Mouse (Mus musculus): ENCODE measurements at regions not wholly inside any gene's neighbourhood (a gene's known extent, or its start where the extent isn't known, plus 50 kb on each side); places are given as distances from the start of the nearest gene placed in this dataset.
"Not testable (repeated sequence)": the region's sequence is repeated elsewhere in the genome, so short reads cannot be mapped to it uniquely, and the experiment has no call there.

GRCm38 (mm10) chr16:42440822-42441221, 100.4 kb upstream of the Gap43 start:
- DNase-seq (ENCODE audit: low spot score) (peak; percentile 49), ATAC-seq (no peak)
- H3K36me3 ChIP-seq (ENCODE audit: control insufficient read depth, insufficient read depth, low read length) = no peaks in the 10 kb centered on the region
- peaks cover 16% of the 10 kb centered on the region; the same call in 1 of the 2 replicates for H3K4me1 ChIP-seq (ENCODE audit: control insufficient read depth, insufficient read depth, low read length)
- no peaks in the 10 kb centered on the region for H3K9me3 ChIP-seq (replicated peaks; ENCODE audit: control insufficient read depth, low read length)
- no peak overlapping the region for H3K4me2 ChIP-seq (ENCODE audit: low read length)
- H3K27ac ChIP-seq (ENCODE audit: low read depth, low read length) = no peak overlapping the region
- H3K4me3 ChIP-seq (ENCODE audit: low read depth, low read length) = no peak overlapping the region
- H3K9ac ChIP-seq (ENCODE audit: low read length) = no peak overlapping the region
- 18% methylated on average over 4 of the region's 4 CpGs for WGBS
- no peaks in the 10 kb centered on the region for H3K27me3 ChIP-seq (replicated peaks; ENCODE audit: control insufficient read depth, insufficient read depth, low read length)

GRCm38 (mm10) chr16:42431529-42431928, 91.1 kb upstream of the Gap43 start:
- 100% methylated on average over 1 of the region's 1 CpGs for WGBS
- H3K4me2 ChIP-seq (ENCODE audit: low read length) = no peak overlapping the region
- no peaks in the 10 kb centered on the region for H3K27me3 ChIP-seq (replicated peaks; ENCODE audit: control insufficient read depth, insufficient read depth, low read length)
- no peak overlapping the region for H3K9ac ChIP-seq (ENCODE audit: low read length)
- DNase-seq (ENCODE audit: low spot score) (no peak), ATAC-seq (no peak)
- no peaks in the 10 kb centered on the region for H3K9me3 ChIP-seq (replicated peaks; ENCODE audit: control insufficient read depth, low read length)
- no peak overlapping the region for H3K4me3 ChIP-seq (ENCODE audit: low read depth, low read length)
- no peak overlapping the region for H3K27ac ChIP-seq (ENCODE audit: low read depth, low read length)
- no peaks in the 10 kb centered on the region for H3K4me1 ChIP-seq (ENCODE audit: control insufficient read depth, insufficient read depth, low read length)
- no peaks in the 10 kb centered on the region for H3K36me3 ChIP-seq (ENCODE audit: control insufficient read depth, insufficient read depth, low read length)

GRCm38 (mm10) chr16:42416673-42417072, 76.2 kb upstream of the Gap43 start:
- Histone ChIP-seq H3K4me3 (ENCODE audit: low read depth, low read length) (no peak overlapping the region), H3K9ac (ENCODE audit: low read length) (no peak overlapping the region), H3K27me3 (replicated peaks; ENCODE audit: control insufficient read depth, insufficient read depth, low read length) (no peaks in the 10 kb centered on the region), H3K9me3 (replicated peaks; ENCODE audit: control insufficient read depth, low read length) (no peaks in the 10 kb centered on the region), H3K4me1 (ENCODE audit: control insufficient read depth, insufficient read depth, low read length) (no peaks in the 10 kb centered on the region), H3K36me3 (ENCODE audit: control insufficient read depth, insufficient read depth, low read length) (no peaks in the 10 kb centered on the region), H3K4me2 (ENCODE audit: low read length) (no peak overlapping the region), H3K27ac (ENCODE audit: low read depth, low read length) (no peak overlapping the region)
- 83% methylated on average over 4 of the region's 4 CpGs for WGBS
- no peak for ATAC-seq
- DNase-seq (ENCODE audit: low spot score) = no peak

GRCm38 (mm10) chr16:42412031-42412430, 71.6 kb upstream of the Gap43 start:
- not testable (repeated sequence) for H3K4me1 ChIP-seq (ENCODE audit: control insufficient read depth, insufficient read depth, low read length); H3K4me2 ChIP-seq (ENCODE audit: low read length)

GRCm38 (mm10) chr16:42396596-42396995, 56.1 kb upstream of the Gap43 start:
- Histone ChIP-seq H3K4me2 (ENCODE audit: low read length) (no peak overlapping the region), H3K27ac (ENCODE audit: low read depth, low read length) (no peak overlapping the region), H3K27me3 (replicated peaks; ENCODE audit: control insufficient read depth, insufficient read depth, low read length) (no peaks in the 10 kb centered on the region), H3K36me3 (ENCODE audit: control insufficient read depth, insufficient read depth, low read length) (no peaks in the 10 kb centered on the region), H3K9ac (ENCODE audit: low read length) (no peak overlapping the region), H3K4me1 (ENCODE audit: control insufficient read depth, insufficient read depth, low read length) (no peaks in the 10 kb centered on the region), H3K9me3 (replicated peaks; ENCODE audit: control insufficient read depth, low read length) (no peaks in the 10 kb centered on the region), H3K4me3 (ENCODE audit: low read depth, low read length) (no peak overlapping the region)
- DNase-seq (ENCODE audit: low spot score) (peak; percentile 24), ATAC-seq (no peak)
- WGBS = 67% methylated on average over 1 of the region's 1 CpGs

More at GRCm38 (mm10) chr16:42412031-42412430, 71.6 kb upstream of the Gap43 start:
- not testable (repeated sequence) for ATAC-seq; H3K9me3 ChIP-seq (replicated peaks; ENCODE audit: control insufficient read depth, low read length); DNase-seq (ENCODE audit: low spot score); H3K4me3 ChIP-seq (ENCODE audit: low read depth, low read length); H3K36me3 ChIP-seq (ENCODE audit: control insufficient read depth, insufficient read depth, low read length); H3K27me3 ChIP-seq (replicated peaks; ENCODE audit: control insufficient read depth, insufficient read depth, low read length); H3K9ac ChIP-seq (ENCODE audit: low read length); H3K27ac ChIP-seq (ENCODE audit: low read depth, low read length)

All from forebrain, embryonic 14.5 days (tissue).